ENCODE assay signal across 8 mouse cellular contexts in genomic region chr2:91182405-91183147, GRCm38 (mm10). TPM values are rescaled to one million over a fixed set of nuclear protein-coding genes. Genes with fewer than 3 reads are reported as not detected.
DNase-seq lines count a peak whose midpoint lies in the region; TF ChIP-seq lines count a peak whose summit lies in the region.

No protein-coding gene starts in this region.

- in situ Hi-C loops in CH12.LX (cut with MboI; ENCODE audit: low pct_ligation_motif_present, low pct_unique_long_range_greater_than_20kb, low sequenced_read_pairs), result no loop called here

- TF ChIP-seq POLR2A in CH12.LX (IDR thresholded peaks at IDR 0.05; ENCODE audit: low read depth, low read length), result peak; percentile 62; the same call in 1 of the 2 replicates
- no peak for TF ChIP-seq POLR2A in bone marrow macrophage, adult 2 months (IDR thresholded peaks at IDR 0.05; ENCODE audit: borderline replicate concordance, low read depth, low read length)

- TF ChIP-seq RAD21 in CH12.LX (IDR thresholded peaks at IDR 0.05; ENCODE audit: low read depth, low read length), result no peak

- DNase-seq in CH12.LX (ENCODE audit: extremely low read depth), result peak; percentile 10
- peak; percentile 81 for DNase-seq in forebrain, embryonic 10.5 days (ENCODE audit: extremely low spot score, low spot score)
- peak; percentile 37 for DNase-seq in heart, postnatal 25 days (ENCODE audit: low spot score)
- peak; percentile 73 to 81 for DNase-seq in layer of hippocampus, postnatal 25 days (ENCODE audit: extremely low spot score in 1 of 2, low spot score in 1 of 2)
- peak; percentile 78 for DNase-seq in lung, postnatal 10 days
- DNase-seq in ovary, postnatal 14 days (ENCODE audit: low spot score), result peak; percentile 45
- peak; percentile 95 for DNase-seq in thymus, postnatal 25 days

- peaks cover 18 to 33% of the 10 kb centered on the region in 2 experiments for H3K4me1 ChIP-seq in CH12.LX (ENCODE audit: control insufficient read depth in 1 of 2, insufficient read depth in 2 of 2)
- peaks cover 26% of the 10 kb centered on the region for H3K4me1 ChIP-seq in bone marrow macrophage, adult 2 months (ENCODE audit: control insufficient read depth, insufficient read depth, low read length)
- H3K4me1 ChIP-seq in forebrain, embryonic 10.5 days, result peaks cover 44% of the 10 kb centered on the region

- no peak for TF ChIP-seq CTCF in CH12.LX (conservative IDR thresholded peaks at IDR 0.05 in 1 of 2, IDR thresholded peaks at IDR 0.05 in 1 of 2; ENCODE audit: low read depth in 2 of 2, low read length in 2 of 2)
- no peak for TF ChIP-seq CTCF in bone marrow macrophage, adult 2 months (IDR thresholded peaks at IDR 0.05; ENCODE audit: low read depth, low read length)

- H3K9me3 ChIP-seq in CH12.LX (replicated peaks; ENCODE audit: low read length), result no peaks in the 10 kb centered on the region
- H3K9me3 ChIP-seq in forebrain, embryonic 10.5 days, result no peaks in the 10 kb centered on the region

- no peak for TF ChIP-seq EP300 in CH12.LX (IDR thresholded peaks at IDR 0.05; ENCODE audit: low read length)

- intact Hi-C loops in heart, postnatal 25 days (cut with DNase I), result no loop called here

- H3K4me2 ChIP-seq in CH12.LX (ENCODE audit: insufficient read depth, low read depth, poor library complexity, severe bottlenecking), result peak overlapping the region; percentile 85; the same call in 1 of the 2 replicates

- dilution Hi-C loops in CH12.LX (cut with MboI; ENCODE audit: extremely low pct_ligation_motif_present, extremely low pct_unique_long_range_greater_than_20kb, low sequenced_read_pairs), result no loop called here

- H3K4me3 ChIP-seq in CH12.LX (replicated peaks in 1 of 3; ENCODE audit: low read depth in 2 of 3, low read length in 2 of 3, poor library complexity in 1 of 3), result peak overlapping the region; percentile 77 to 87 (median 83)
- peak overlapping the region; percentile 82 for H3K4me3 ChIP-seq in bone marrow macrophage, adult 2 months (ENCODE audit: insufficient read depth, low read length)
- peak overlapping the region; percentile 89 for H3K4me3 ChIP-seq in forebrain, embryonic 10.5 days

- no peaks in the 10 kb centered on the region for H3K27me3 ChIP-seq in CH12.LX (replicated peaks)
- peaks cover 9% of the 10 kb centered on the region; the same call in 1 of the 2 replicates for H3K27me3 ChIP-seq in forebrain, embryonic 10.5 days (ENCODE audit: poor library complexity, severe bottlenecking)

- H3K36me3 ChIP-seq in CH12.LX (replicated peaks in 1 of 2; ENCODE audit: control insufficient read depth in 1 of 2, insufficient read depth in 1 of 2, low read length in 1 of 2), result peaks cover 10 to 17% of the 10 kb centered on the region in 2 experiments
- H3K36me3 ChIP-seq in forebrain, embryonic 10.5 days (replicated peaks), result peaks cover 9% of the 10 kb centered on the region

- H3K9ac ChIP-seq in CH12.LX (ENCODE audit: insufficient read depth, low read depth), result peak overlapping the region; percentile 77

- peak overlapping the region; percentile 31; the same call in 1 of the 2 replicates for H3K27ac ChIP-seq in CH12.LX (ENCODE audit: insufficient read depth, low read depth)
- H3K27ac ChIP-seq in bone marrow macrophage, adult 2 months (ENCODE audit: insufficient read depth, low read depth, low read length), result peak overlapping the region; percentile 99
- H3K27ac ChIP-seq in forebrain, embryonic 10.5 days, result peak overlapping the region; percentile 88

- WGBS in forebrain, embryonic 10.5 days, result under 1% methylated on average over 81 of the region's 81 CpGs

- H3K79me2 ChIP-seq in CH12.LX (replicated peaks; ENCODE audit: control insufficient read depth, extremely low read depth, insufficient read depth, poor library complexity, severe bottlenecking), result peaks cover 8% of the 10 kb centered on the region

TF ChIP-seq in CH12.LX, 34 proteins besides CTCF, POLR2A, EP300 and RAD21 (continues in another document):
- TF ChIP-seq JUN (IDR thresholded peaks at IDR 0.05; ENCODE audit: insufficient read depth, low read depth, low read length) (no peak), USF2 (conservative IDR thresholded peaks at IDR 0.05; ENCODE audit: low read depth, low read length) (no peak), TCF12 (IDR thresholded peaks at IDR 0.05; ENCODE audit: low read depth, low read length) (0 out of 2 replicates have a peak, but pooled peaks have one; percentile 32), MAZ (IDR thresholded peaks at IDR 0.05; ENCODE audit: low read depth, low read length) (peak; percentile 77), HCFC1 (IDR thresholded peaks at IDR 0.05; ENCODE audit: low read depth, low read length) (no peak), MAX (IDR thresholded peaks at IDR 0.05; ENCODE audit: low read length) (no peak), TBP (conservative IDR thresholded peaks at IDR 0.05; ENCODE audit: low read depth, low read length) (no peak), UBTF (IDR thresholded peaks at IDR 0.05; ENCODE audit: low read depth, low read length) (peak; percentile 85; the same call in 1 of the 2 replicates), ZMIZ1 (IDR thresholded peaks at IDR 0.05; ENCODE audit: low read depth, low read length) (0 out of 2 replicates have a peak, but pooled peaks have one; percentile 27), MXI1 (IDR thresholded peaks at IDR 0.05; ENCODE audit: low read depth, low read length) (peak; percentile 91), KAT2A (IDR thresholded peaks at IDR 0.05; ENCODE audit: insufficient replicate concordance, low read length) (no peak), ETS1 (conservative IDR thresholded peaks at IDR 0.05; ENCODE audit: low read depth, low read length) (no peak), ELF1 (IDR thresholded peaks at IDR 0.05; ENCODE audit: low read depth, low read length) (peak; percentile 76), MYC (IDR thresholded peaks at IDR 0.05; ENCODE audit: low read depth, low read length) (no peak), ZNF384 (IDR thresholded peaks at IDR 0.05; ENCODE audit: low read depth, low read length) (peak; percentile 91), POLR2AphosphoS2 (IDR thresholded peaks at IDR 0.05; ENCODE audit: low read depth, low read length) (no peak), MEF2A (IDR thresholded peaks at IDR 0.05; ENCODE audit: borderline replicate concordance, low read depth, low read length) (no peak), NELFE (IDR thresholded peaks at IDR 0.05; ENCODE audit: low read depth, low read length) (peak; percentile 73), ZKSCAN1 (IDR thresholded peaks at IDR 0.05; ENCODE audit: borderline replicate concordance, low read depth, low read length) (no peak), BHLHE40 (IDR thresholded peaks at IDR 0.05; ENCODE audit: low read depth, low read length) (peak; percentile 40), MAFK (IDR thresholded peaks at IDR 0.05; ENCODE audit: insufficient replicate concordance, low read length) (no peak), SIN3A (IDR thresholded peaks at IDR 0.05; ENCODE audit: low read length) (peak; percentile 96), ZC3H11A (IDR thresholded peaks at IDR 0.05; ENCODE audit: low read depth, low read length) (no peak), USF1 (IDR thresholded peaks at IDR 0.05; ENCODE audit: low read depth, low read length) (no peak), IRF4 (IDR thresholded peaks at IDR 0.05; ENCODE audit: low read depth, low read length) (peak; percentile 35; the same call in 1 of the 2 replicates), E2F4 (IDR thresholded peaks at IDR 0.05; ENCODE audit: insufficient replicate concordance, low read depth, low read length) (no peak), NRF1 (IDR thresholded peaks at IDR 0.05; ENCODE audit: low read depth, low read length) (peak; percentile 78), JUND (conservative IDR thresholded peaks at IDR 0.05; ENCODE audit: low read depth, low read length) (no peak), CHD1 (IDR thresholded peaks at IDR 0.05; ENCODE audit: low read depth, low read length) (no peak)

RNA-seq across cellular contexts. Expression of gene Madd, which starts 1.1 kb away (rescaled TPM):
- total RNA-seq in CH12.LX (2012; rRNA removed), result 12.8 and 14.6 TPM in 2 replicates
- total RNA-seq in CH12.LX (2014; rRNA removed), result 4.7 and 4.8 TPM in 2 replicates
- 15.6 and 18.3 TPM in 2 replicates for polyA plus RNA-seq in CH12.LX (2012; ENCODE audit: insufficient read length, low read depth)
- 82.1 and 88.6 TPM in 2 replicates for polyA plus RNA-seq in bone marrow macrophage, adult 2 months (2012; ENCODE audit: insufficient read depth, insufficient read length, missing spikeins)
- polyA plus RNA-seq in forebrain, embryonic 10.5 days (2016; fragmentation: Nextera tagmentation; extraction: Ambion mirVana), result 14.5 and 17.8 TPM in 2 replicates
- 1 to 10 TPM; 5.4 to 6.2 TPM for total RNA-seq in heart, postnatal 25 days (2021)
- total RNA-seq in layer of hippocampus, postnatal 25 days (2021), result 100 to 1,000 TPM; 203 to 235 TPM

RNA-seq across cellular contexts. Expression of gene Nr1h3, which starts 20.1 kb away (rescaled TPM):
- total RNA-seq in CH12.LX (2012; rRNA removed), result 0.50 and 0.93 TPM in 2 replicates
- total RNA-seq in CH12.LX (2014; rRNA removed), result 0.17 and 0.59 TPM in 2 replicates
- 0.19 TPM in 1 of 2 replicates, not detected in the other for polyA plus RNA-seq in CH12.LX (2012; ENCODE audit: insufficient read length, low read depth)
- 12.7 and 15.9 TPM in 2 replicates for polyA plus RNA-seq in bone marrow macrophage, adult 2 months (2012; ENCODE audit: insufficient read depth, insufficient read length, missing spikeins)
- polyA plus RNA-seq in forebrain, embryonic 10.5 days (2016; fragmentation: Nextera tagmentation; extraction: Ambion mirVana), result 1.4 and 2.5 TPM in 2 replicates
- 10 to 100 TPM; 13.8 to 15.9 TPM for total RNA-seq in heart, postnatal 25 days (2021)
- 1 to 10 TPM; 3.9 to 5.4 TPM for total RNA-seq in layer of hippocampus, postnatal 25 days (2021)

RNA-seq across cellular contexts. Expression of gene Acp2, which starts 20.1 kb away (rescaled TPM):
- total RNA-seq in CH12.LX (2012; rRNA removed) (3.1 and 4.2 TPM in 2 replicates), CH12.LX (2014; rRNA removed) (2.4 and 2.9 TPM in 2 replicates)
- polyA plus RNA-seq in CH12.LX (2012; ENCODE audit: insufficient read length, low read depth), result 3.1 TPM in 2 replicates
- 141 and 149 TPM in 2 replicates for polyA plus RNA-seq in bone marrow macrophage, adult 2 months (2012; ENCODE audit: insufficient read depth, insufficient read length, missing spikeins)
- 25.4 and 27.7 TPM in 2 replicates for polyA plus RNA-seq in forebrain, embryonic 10.5 days (2016; fragmentation: Nextera tagmentation; extraction: Ambion mirVana)
- total RNA-seq in heart, postnatal 25 days (2021), result 10 to 100 TPM; 17.6 to 22.8 TPM
- total RNA-seq in layer of hippocampus, postnatal 25 days (2021), result 10 to 100 TPM; 52.1 to 55.9 TPM

RNA-seq across cellular contexts. Expression of gene Ddb2, which starts 54.2 kb away (rescaled TPM):
- total RNA-seq in CH12.LX (2012; rRNA removed) (11.0 and 13.9 TPM in 2 replicates), CH12.LX (2014; rRNA removed) (20.2 and 23.4 TPM in 2 replicates)
- 14.1 and 15.2 TPM in 2 replicates for polyA plus RNA-seq in CH12.LX (2012; ENCODE audit: insufficient read length, low read depth)
- 12.6 and 13.1 TPM in 2 replicates for polyA plus RNA-seq in bone marrow macrophage, adult 2 months (2012; ENCODE audit: insufficient read depth, insufficient read length, missing spikeins)
- 9.3 and 10.6 TPM in 2 replicates for polyA plus RNA-seq in forebrain, embryonic 10.5 days (2016; fragmentation: Nextera tagmentation; extraction: Ambion mirVana)
- 1 to 10 TPM; 2.9 to 3.1 TPM for total RNA-seq in heart, postnatal 25 days (2021)
- 10 to 100 TPM in 1 of 2 experiments, 1 to 10 TPM in 1; 8.0 to 10.4 TPM for total RNA-seq in layer of hippocampus, postnatal 25 days (2021)

Comparison
In these comparisons a context has a peak if more than half of its experiments do, and no peak if none do; other contexts are left out.
1. Peak in every context shown above with its lines: DNase-seq, H3K4me3 ChIP-seq and H3K27ac ChIP-seq.
2. DNase-seq: peak in every context shown above with its lines; median percentile 95 in thymus, postnatal 25 days; 81 in forebrain, embryonic 10.5 days; 78 in lung, postnatal 10 days; 77 in layer of hippocampus, postnatal 25 days; 45 in ovary, postnatal 14 days; 37 in heart, postnatal 25 days; 10 in CH12.LX.
3. H3K27ac ChIP-seq: peak in every context shown above with its lines; median percentile 99 in bone marrow macrophage, adult 2 months; 88 in forebrain, embryonic 10.5 days; 31 in CH12.LX.
4. RNA of gene Madd, which starts 1.1 kb away (total RNA-seq): 203 to 235 TPM in layer of hippocampus, postnatal 25 days; 4.7 to 14.6 TPM in CH12.LX and 5.4 to 6.2 TPM in heart, postnatal 25 days; every median in the first group is over 10 times any median in the second.